1 mouse cellular context compared by ENCODE assay signal in the genomic region with DNA sequence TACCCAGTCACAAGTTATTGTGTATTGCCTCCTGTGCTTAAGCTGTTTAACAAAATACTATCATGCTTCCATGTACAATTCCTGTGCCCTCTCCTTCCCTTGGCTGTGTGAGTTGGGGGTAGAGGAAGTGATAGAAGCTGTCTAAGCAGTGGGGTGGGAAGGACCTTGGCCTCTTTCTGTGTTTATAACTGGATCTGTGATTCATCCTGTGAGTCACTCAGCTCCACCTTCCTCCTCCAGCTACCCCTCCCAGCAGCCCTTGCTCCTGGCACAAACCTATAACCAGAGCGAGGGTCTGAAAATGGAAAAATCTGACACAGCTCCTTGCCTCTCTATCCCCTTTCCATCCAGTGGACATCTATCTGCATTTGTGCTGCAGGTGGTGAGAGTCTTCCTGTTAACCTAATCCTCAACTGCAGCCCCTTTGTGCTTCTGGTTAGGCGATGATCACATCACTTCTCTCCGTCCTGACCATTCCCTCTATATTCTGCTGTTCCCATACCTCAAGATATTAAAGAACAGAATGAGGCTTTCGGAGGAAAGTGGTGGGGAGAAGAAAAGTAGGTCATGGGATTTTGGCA.
TF ChIP-seq lines count a peak whose summit lies in the region.

No protein-coding gene starts in this region.

TF ChIP-seq in myocyte, 11 proteins besides CTCF, POLR2A, EP300 and RAD21:
- TF ChIP-seq POLR2AphosphoS2 (IDR thresholded peaks at IDR 0.05; ENCODE audit: insufficient read length, low read depth) = peak; percentile 67
- TF ChIP-seq REST (IDR thresholded peaks at IDR 0.05; ENCODE audit: insufficient read depth, insufficient read length) = no peak
